Mouse (Mus musculus): ENCODE results near the gene Tuba1c. TPM values are rescaled to one million over a fixed set of nuclear protein-coding genes. Genes with fewer than 3 reads are reported as not detected.

The Tuba1c gene
- total RNA-seq, 2 experiments from 2014 or later = 42.2 to 57.4 TPM

DNA sequence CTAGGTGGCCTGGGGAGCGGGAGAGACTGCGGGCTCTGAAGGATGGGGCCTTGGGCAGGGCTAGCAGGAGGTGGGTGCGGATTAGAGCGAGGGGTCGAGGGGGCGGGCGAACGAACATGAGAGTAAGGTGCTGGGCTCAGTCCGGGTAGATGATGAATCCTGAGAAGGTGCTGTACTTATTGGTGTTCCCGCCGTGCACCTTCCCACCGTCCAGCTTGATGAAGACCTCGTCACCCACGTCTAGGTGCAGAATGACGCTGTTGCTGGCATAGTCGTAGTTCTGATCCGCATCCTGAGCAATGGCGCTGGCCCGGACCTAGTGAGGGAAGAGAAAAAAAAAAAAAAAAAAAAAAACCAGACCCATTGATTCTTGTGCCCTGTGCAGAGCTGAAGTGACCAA is 54.9 kb downstream of the Tuba1c start:
- intact Hi-C loops (cut with DNase I) = loop anchor here (5.0 kb wide), 3 partner anchors 32 to 183 kb away; no protein-coding TSS in a partner anchor
- DNase-seq = no peak

- no peak for DNase-seq
- intact Hi-C loops (cut with DNase I) = loop anchor here (5.0 kb wide), 1 partner anchor 34 kb away; no protein-coding TSS in a partner anchor
Observed at GRCm38 (mm10) chr15:99085997-99086396, 56.3 kb downstream of the Tuba1c start.

DNA sequence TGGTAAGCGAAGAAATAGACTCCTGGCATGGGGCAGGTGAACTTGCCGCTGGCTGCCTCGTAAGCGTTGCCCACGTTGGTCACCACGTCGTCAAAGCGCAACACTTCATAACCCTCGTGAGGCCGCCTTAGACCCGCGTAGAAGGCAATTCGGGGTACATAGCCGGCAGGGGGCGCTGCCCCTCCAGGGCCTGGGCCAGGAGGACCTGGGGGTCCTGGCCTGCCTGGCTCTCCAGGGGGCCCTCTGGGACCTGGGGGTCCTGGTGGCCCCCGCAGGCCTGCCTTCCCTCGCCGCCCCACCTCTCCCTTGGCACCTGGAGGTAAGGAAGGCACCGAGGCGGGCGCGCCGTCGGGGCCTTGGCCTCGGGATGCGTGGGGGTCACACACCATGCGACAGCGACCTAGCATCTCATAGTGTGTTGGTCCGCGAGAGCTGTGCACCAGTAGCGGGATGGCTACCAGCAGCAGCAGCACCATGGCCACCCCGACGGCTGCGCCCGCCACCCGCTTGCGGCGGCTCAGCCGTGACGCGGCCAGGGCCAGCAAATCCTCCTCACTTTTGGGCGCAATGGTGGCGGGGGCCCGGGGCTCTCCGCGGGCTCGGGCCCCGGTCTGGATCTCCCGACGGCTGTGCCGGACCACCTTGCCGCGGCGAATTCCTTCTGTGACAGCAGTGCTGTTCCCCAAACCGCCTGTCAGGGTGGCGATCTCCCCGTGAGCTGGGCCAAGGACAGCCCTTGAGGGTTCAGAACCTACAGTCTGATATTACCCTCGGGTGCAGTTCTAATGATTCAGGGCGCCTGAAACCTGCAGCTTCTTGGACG is 57.8 kb downstream of the Tuba1c start, which contains the start of gene C1ql4:
TSS of gene C1ql4 (minus strand) at position 565 of the 823 bp plus-strand sequence.
- intact Hi-C loops (cut with DNase I) = loop anchor here (5.0 kb wide), 1 partner anchor 35 kb away; no protein-coding TSS in a partner anchor
- peak; percentile 41 to 52 for DNase-seq

Small RNAs within 50 kb of the gene (microRNA-seq; reads per million reads assigned to microRNA genes)
- 0 to 0.81 reads per million in 2 experiments for gene Mir6960

Other genes with a start within 250 kb of the Tuba1c start
- gene Wnt1, start 240.0 kb upstream of the Tuba1c start, total RNA-seq (2021) = not detected
- under 1 TPM; 0.20 to 0.31 TPM for gene Ddn, start 220.4 kb upstream of the Tuba1c start, total RNA-seq (2021)
- 10 to 100 TPM; 91.8 to 93.6 TPM for gene Prkag1, start 198.4 kb upstream of the Tuba1c start, total RNA-seq (2021)
- gene Kmt2d, start 158.7 kb upstream of the Tuba1c start, total RNA-seq (2021) = 10 to 100 TPM; 63.2 to 64.5 TPM
- gene Rhebl1, start 135.4 kb upstream of the Tuba1c start, total RNA-seq (2021) = 1 to 10 TPM; 1.6 to 2.0 TPM
- gene Dhh, start 131.4 kb upstream of the Tuba1c start, total RNA-seq (2021) = 1 to 10 TPM; 2.0 to 2.7 TPM
- gene Lmbr1l, start 111.7 kb upstream of the Tuba1c start, total RNA-seq (2021) = 10 to 100 TPM; 13.6 to 13.7 TPM
- 100 to 1,000 TPM; 164 to 218 TPM for gene Tuba1b, start 95.3 kb upstream of the Tuba1c start, total RNA-seq (2021)
- not detected for gene Gm49450, start 76.3 kb upstream of the Tuba1c start, total RNA-seq (2021)
- 100 to 1,000 TPM; 116 to 154 TPM for gene Tuba1a, start 76.2 kb upstream of the Tuba1c start, total RNA-seq (2021)
- gene Prph, start 25.3 kb downstream of the Tuba1c start, total RNA-seq (2021) = under 1 TPM; 0.44 to 0.86 TPM
- 1 to 10 TPM; 2.1 to 2.2 TPM for gene Troap, start 44.7 kb downstream of the Tuba1c start, total RNA-seq (2021)
- gene C1ql4, start 57.9 kb downstream of the Tuba1c start, total RNA-seq (2021) = not detected
- gene Dnajc22, start 63.3 kb downstream of the Tuba1c start, total RNA-seq (2021) = under 1 TPM; 0.27 to 0.45 TPM
- 10 to 100 TPM; 11.4 to 12.3 TPM for gene Spats2, start 96.0 kb downstream of the Tuba1c start, total RNA-seq (2021)
- gene Kcnh3, start 195.0 kb downstream of the Tuba1c start, total RNA-seq (2021) = under 1 TPM; 0.36 to 0.68 TPM
- 10 to 100 TPM; 57.5 to 61.6 TPM for gene Mcrs1, start 222.1 kb downstream of the Tuba1c start, total RNA-seq (2021)

Data from heart, postnatal 14 days (tissue).